Mouse (Mus musculus) myocyte (in vitro differentiated cells): ENCODE data around the gene Lamc3.

Experiments used
- MAX ChIP-seq: IDR thresholded peaks from one replicate; pipeline ENCODE4 v1.6.1; 2011; ENCODE audit warnings: low read depth, mild to moderate bottlenecking, control low read depth
- MYOG ChIP-seq, 3 experiments: IDR thresholded peaks; one replicate each; pipeline ENCODE4 v1.6.1; 2011; ENCODE audit warnings: control low read depth in 2 of 3, low read depth in 2 of 3, mild to moderate bottlenecking in 2 of 3; ENCODE audit not compliant: insufficient read length in 2 of 3, control insufficient read depth in 1 of 3, insufficient read depth in 1 of 3
- POLR2A ChIP-seq: IDR thresholded peaks from one replicate; pipeline ENCODE4 v1.6.1; 2011; ENCODE audit warnings: low read depth, mild to moderate bottlenecking, control low read depth, moderate library complexity; ENCODE audit not compliant: insufficient read length
- POLR2AphosphoS2 ChIP-seq: IDR thresholded peaks from one replicate; pipeline ENCODE4 v1.6.1; 2011; ENCODE audit warnings: low read depth, control low read depth; ENCODE audit not compliant: insufficient read length
- TCF12 ChIP-seq: IDR thresholded peaks from one replicate; pipeline ENCODE4 v1.6.1; 2011; ENCODE audit warnings: mild to moderate bottlenecking, control low read depth; ENCODE audit not compliant: poor library complexity, insufficient read depth, severe bottlenecking

DNA sequence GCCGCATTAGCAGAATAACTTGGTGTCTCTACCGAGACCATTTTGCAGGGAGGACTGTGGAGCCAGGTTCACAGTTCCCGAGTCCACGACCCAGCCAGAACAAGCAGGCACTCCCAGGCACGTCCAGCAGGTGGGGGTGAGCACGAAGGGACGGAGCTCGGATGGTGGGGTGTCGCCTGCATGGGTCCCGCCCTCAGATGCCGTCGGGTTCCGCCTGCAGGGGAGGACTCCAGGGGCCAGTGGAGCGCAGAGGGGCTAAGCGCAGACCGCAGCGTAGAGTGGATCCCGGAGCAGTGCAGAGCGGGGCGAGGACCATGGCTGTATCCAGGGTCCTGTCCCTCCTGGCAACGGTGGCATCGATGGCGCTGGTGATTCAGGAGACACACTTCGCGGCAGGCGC is at the start of gene Lamc3:
- TF ChIP-seq MAX, result no peak
- no peak for TF ChIP-seq MYOG (IDR thresholded peaks at IDR 0.05; ENCODE audit: control insufficient read depth in 1 of 3, insufficient read depth in 1 of 3, insufficient read length in 2 of 3, low read depth in 2 of 3)
- no peak for TF ChIP-seq POLR2A
- no peak for TF ChIP-seq TCF12
- no peak for TF ChIP-seq POLR2AphosphoS2
